In genomic region chr17:35556812-35557211, GRCm38 (mm10) we compare ENCODE assay signal across 10 mouse cellular contexts. TPM values are rescaled to one million over a fixed set of nuclear protein-coding genes. Genes with fewer than 3 reads are reported as not detected.
DNase-seq lines count a peak whose midpoint lies in the region; ATAC-seq and TF ChIP-seq lines count a peak whose summit lies in the region.
"Had no signal": no experiment of that assay in that cellular context is flagged by ENCODE, and none has a peak within 500 bp of the region (broad histone marks: within the 10 kb centered on the region; RNA-seq: fewer than 3 reads in every experiment).

No protein-coding gene starts in this region.

- peak; percentile 70 for DNase-seq in heart, postnatal 4 days
- no peak for DNase-seq in heart, postnatal 36 days
- DNase-seq in urinary bladder, postnatal 25 days (ENCODE audit: low spot score) = peak; percentile 43
- no peak for DNase-seq in urinary bladder, adult 2 months (ENCODE audit: low spot score)
- peak; percentile 69 for DNase-seq in embryonic facial prominence, embryonic 11.5 days (ENCODE audit: low spot score)
- peak; percentile 58 for DNase-seq in limb, embryonic 11.5 days (ENCODE audit: low spot score)
- DNase-seq in stomach, postnatal 0 days (ENCODE audit: low spot score) = peak; percentile 73
- DNase-seq in gastrocnemius, postnatal 10 days = no peak

- H3K4me3 ChIP-seq in embryonic facial prominence, embryonic 11.5 days (ENCODE audit: low read depth, low read length) = no peak overlapping the region
- H3K4me3 ChIP-seq in limb, embryonic 11.5 days (ENCODE audit: low read depth, low read length) = no peak overlapping the region
- H3K4me3 ChIP-seq in stomach, postnatal 0 days (ENCODE audit: low read depth, low read length) = no peak overlapping the region
- H3K4me3 ChIP-seq: embryonic facial prominence, embryonic 15.5 days; lung, embryonic 15.5 days had no signal

- no peaks in the 10 kb centered on the region for H3K27me3 ChIP-seq in embryonic facial prominence, embryonic 11.5 days (ENCODE audit: control insufficient read depth, insufficient read depth, low read length)
- no peaks in the 10 kb centered on the region for H3K27me3 ChIP-seq in limb, embryonic 11.5 days (ENCODE audit: control insufficient read depth, insufficient read depth, low read length)
- no peaks in the 10 kb centered on the region for H3K27me3 ChIP-seq in stomach, postnatal 0 days (ENCODE audit: control insufficient read depth, insufficient read depth, low read length)
- H3K27me3 ChIP-seq: embryonic facial prominence, embryonic 15.5 days; lung, embryonic 15.5 days had no signal

- no peak overlapping the region for H3K27ac ChIP-seq in embryonic facial prominence, embryonic 11.5 days (replicated peaks; ENCODE audit: low read depth, low read length)
- no peak overlapping the region for H3K27ac ChIP-seq in limb, embryonic 11.5 days (replicated peaks; ENCODE audit: low read depth, low read length)
- H3K27ac ChIP-seq in stomach, postnatal 0 days (replicated peaks) = peak overlapping the region; percentile 56; the same call in 1 of the 2 replicates
- H3K27ac ChIP-seq: embryonic facial prominence, embryonic 15.5 days; lung, embryonic 15.5 days had no signal

- intact Hi-C loops in heart, postnatal 36 days (cut with DNase I) = no loop called here

- H3K4me1 ChIP-seq in embryonic facial prominence, embryonic 11.5 days (ENCODE audit: control insufficient read depth, insufficient read depth, low read length) = no peaks in the 10 kb centered on the region
- H3K4me1 ChIP-seq in limb, embryonic 11.5 days (ENCODE audit: control insufficient read depth, insufficient read depth, low read length) = 0 out of 2 replicates have a peak, but pooled peaks cover 3% of the 10 kb centered on the region
- no peaks in the 10 kb centered on the region for H3K4me1 ChIP-seq in stomach, postnatal 0 days (replicated peaks; ENCODE audit: control insufficient read depth, insufficient read depth)
- H3K4me1 ChIP-seq: embryonic facial prominence, embryonic 15.5 days; lung, embryonic 15.5 days had no signal

- no peaks in the 10 kb centered on the region for H3K36me3 ChIP-seq in embryonic facial prominence, embryonic 11.5 days (replicated peaks; ENCODE audit: control insufficient read depth, insufficient read depth, low read depth, low read length)
- H3K36me3 ChIP-seq in limb, embryonic 11.5 days (ENCODE audit: control insufficient read depth, insufficient read depth, low read length) = no peaks in the 10 kb centered on the region
- H3K36me3 ChIP-seq in stomach, postnatal 0 days (ENCODE audit: control insufficient read depth, insufficient read depth, low read length) = no peaks in the 10 kb centered on the region
- H3K36me3 ChIP-seq: embryonic facial prominence, embryonic 15.5 days; lung, embryonic 15.5 days had no signal

- peak; percentile 91 for TF ChIP-seq CTCF in stomach, postnatal 0 days (IDR thresholded peaks at IDR 0.05; ENCODE audit: low read depth)

- no peaks in the 10 kb centered on the region for H3K9me3 ChIP-seq in embryonic facial prominence, embryonic 11.5 days (replicated peaks; ENCODE audit: control insufficient read depth, low read length)
- H3K9me3 ChIP-seq in limb, embryonic 11.5 days (ENCODE audit: control insufficient read depth, low read length) = no peaks in the 10 kb centered on the region
- no peaks in the 10 kb centered on the region for H3K9me3 ChIP-seq in stomach, postnatal 0 days (ENCODE audit: control insufficient read depth, low read length)
- H3K9me3 ChIP-seq: embryonic facial prominence, embryonic 15.5 days; lung, embryonic 15.5 days had no signal

- no peak overlapping the region for H3K4me2 ChIP-seq in embryonic facial prominence, embryonic 11.5 days (ENCODE audit: low read depth, low read length)
- H3K4me2 ChIP-seq in limb, embryonic 11.5 days (ENCODE audit: low read depth, severe bottlenecking) = no peak overlapping the region
- H3K4me2 ChIP-seq in stomach, postnatal 0 days (replicated peaks; ENCODE audit: low read depth) = 0 out of 2 replicates have a peak overlapping the region, but pooled peaks have one; percentile 25
- H3K4me2 ChIP-seq: embryonic facial prominence, embryonic 15.5 days; lung, embryonic 15.5 days had no signal

- 39% methylated on average over 5 of the region's 5 CpGs for WGBS in embryonic facial prominence, embryonic 11.5 days
- whole genome bisulfite sequencing in limb, embryonic 11.5 days = 36% methylated on average over 5 of the region's 5 CpGs
- 21% methylated on average over 5 of the region's 5 CpGs for WGBS in stomach, postnatal 0 days

- no peak for TF ChIP-seq EP300 in stomach, postnatal 0 days (optimal IDR thresholded peaks at IDR 0.05)

- ATAC-seq in embryonic facial prominence, embryonic 11.5 days (replicated peaks; ENCODE audit: insufficient number of reproducible peaks, low FRiP score, low TSS enrichment, low read depth) = no peak
- no peak for ATAC-seq in limb, embryonic 11.5 days (ENCODE audit: insufficient number of reproducible peaks, low FRiP score, low TSS enrichment, low read depth)
- ATAC-seq in stomach, postnatal 0 days (ENCODE audit: low FRiP score, low TSS enrichment) = peak; percentile 74

- H3K9ac ChIP-seq in embryonic facial prominence, embryonic 11.5 days (replicated peaks; ENCODE audit: low read length) = no peak overlapping the region
- no peak overlapping the region for H3K9ac ChIP-seq in limb, embryonic 11.5 days (ENCODE audit: low read length)
- H3K9ac ChIP-seq in stomach, postnatal 0 days (ENCODE audit: low read length) = no peak overlapping the region
- H3K9ac ChIP-seq: embryonic facial prominence, embryonic 15.5 days; lung, embryonic 15.5 days had no signal

RNA-seq across cellular contexts. Expression of gene Cdsn, which starts 4.9 kb away (rescaled TPM):
- total RNA-seq in heart, postnatal 4 days (2021) = under 1 TPM; 0.16 to 0.26 TPM
- total RNA-seq in heart, postnatal 36 days (2021) = under 1 TPM; 0.19 to 0.39 TPM
- polyA plus RNA-seq in urinary bladder, adult 2 months (2012; rRNA removed) = 0.56 and 1.1 TPM in 2 replicates
- not detected in 2 replicates for polyA plus RNA-seq in embryonic facial prominence, embryonic 11.5 days (2014; fragmentation: Nextera tagmentation; extraction: Ambion mirVana)
- not detected in 2 replicates for polyA plus RNA-seq in limb, embryonic 11.5 days (2014; fragmentation: Nextera tagmentation; extraction: Ambion mirVana)
- polyA plus RNA-seq in stomach, postnatal 0 days (2015; fragmentation: Nextera tagmentation; extraction: Ambion mirVana) = 106 and 139 TPM in 2 replicates
- total RNA-seq in gastrocnemius, postnatal 10 days (2021) = under 1 TPM; 0.14 to 0.19 TPM
- polyA plus RNA-seq: lung, embryonic 15.5 days had no signal

RNA-seq across cellular contexts. Expression of gene 2300002M23Rik, which starts 10.4 kb away (rescaled TPM):
- not detected for total RNA-seq in heart, postnatal 4 days (2021)
- not detected for total RNA-seq in heart, postnatal 36 days (2021)
- not detected in 2 replicates for polyA plus RNA-seq in urinary bladder, adult 2 months (2012; rRNA removed)
- not detected in 2 replicates for polyA plus RNA-seq in embryonic facial prominence, embryonic 11.5 days (2014; fragmentation: Nextera tagmentation; extraction: Ambion mirVana)
- not detected in 2 replicates for polyA plus RNA-seq in limb, embryonic 11.5 days (2014; fragmentation: Nextera tagmentation; extraction: Ambion mirVana)
- 234 and 311 TPM in 2 replicates for polyA plus RNA-seq in stomach, postnatal 0 days (2015; fragmentation: Nextera tagmentation; extraction: Ambion mirVana)
- total RNA-seq in gastrocnemius, postnatal 10 days (2021) = not detected

RNA-seq across cellular contexts. Expression of gene Psors1c2, which starts 23.8 kb away (rescaled TPM):
- total RNA-seq in heart, postnatal 4 days (2021) = not detected
- not detected for total RNA-seq in heart, postnatal 36 days (2021)
- polyA plus RNA-seq in urinary bladder, adult 2 months (2012; rRNA removed) = 0.12 and 0.15 TPM in 2 replicates
- 0.60 and 1.0 TPM in 2 replicates for polyA plus RNA-seq in embryonic facial prominence, embryonic 11.5 days (2014; fragmentation: Nextera tagmentation; extraction: Ambion mirVana)
- 0.72 and 1.1 TPM in 2 replicates for polyA plus RNA-seq in limb, embryonic 11.5 days (2014; fragmentation: Nextera tagmentation; extraction: Ambion mirVana)
- 66.1 and 66.8 TPM in 2 replicates for polyA plus RNA-seq in stomach, postnatal 0 days (2015; fragmentation: Nextera tagmentation; extraction: Ambion mirVana)
- not detected for total RNA-seq in gastrocnemius, postnatal 10 days (2021)

RNA-seq across cellular contexts. Expression of gene Cchcr1, which starts 39.9 kb away (rescaled TPM):
- total RNA-seq in heart, postnatal 4 days (2021) = 10 to 100 TPM; 11.0 to 12.5 TPM
- 1 to 10 TPM; 2.3 to 2.9 TPM for total RNA-seq in heart, postnatal 36 days (2021)
- 15.3 and 16.2 TPM in 2 replicates for polyA plus RNA-seq in urinary bladder, adult 2 months (2012; rRNA removed)
- polyA plus RNA-seq in embryonic facial prominence, embryonic 11.5 days (2014; fragmentation: Nextera tagmentation; extraction: Ambion mirVana) = 11.4 and 11.8 TPM in 2 replicates
- polyA plus RNA-seq in limb, embryonic 11.5 days (2014; fragmentation: Nextera tagmentation; extraction: Ambion mirVana) = 13.2 and 13.6 TPM in 2 replicates
- 7.1 and 7.4 TPM in 2 replicates for polyA plus RNA-seq in stomach, postnatal 0 days (2015; fragmentation: Nextera tagmentation; extraction: Ambion mirVana)
- 1 to 10 TPM; 5.0 to 6.8 TPM for total RNA-seq in gastrocnemius, postnatal 10 days (2021)

RNA-seq across cellular contexts. Expression of gene Tcf19, which starts 40.2 kb away (rescaled TPM):
- total RNA-seq in heart, postnatal 4 days (2021) = 10 to 100 TPM; 41.1 to 44.2 TPM
- 1 to 10 TPM; 3.4 to 5.2 TPM for total RNA-seq in heart, postnatal 36 days (2021)
- 9.6 and 11.5 TPM in 2 replicates for polyA plus RNA-seq in urinary bladder, adult 2 months (2012; rRNA removed)
- 59.0 and 62.2 TPM in 2 replicates for polyA plus RNA-seq in embryonic facial prominence, embryonic 11.5 days (2014; fragmentation: Nextera tagmentation; extraction: Ambion mirVana)
- polyA plus RNA-seq in limb, embryonic 11.5 days (2014; fragmentation: Nextera tagmentation; extraction: Ambion mirVana) = 53.9 and 65.0 TPM in 2 replicates
- 32.7 and 34.5 TPM in 2 replicates for polyA plus RNA-seq in stomach, postnatal 0 days (2015; fragmentation: Nextera tagmentation; extraction: Ambion mirVana)
- total RNA-seq in gastrocnemius, postnatal 10 days (2021) = 10 to 100 TPM; 11.6 to 13.6 TPM

Comparison
In these comparisons a context has a peak if more than half of its experiments do, and no peak if none do; other contexts are left out.
1. DNase-seq: peak in heart, postnatal 4 days (single experiment), urinary bladder, postnatal 25 days (single experiment), embryonic facial prominence, embryonic 11.5 days (single experiment), limb, embryonic 11.5 days (single experiment) and stomach, postnatal 0 days (single experiment); none in heart, postnatal 36 days (0 of 2), urinary bladder, adult 2 months (single experiment) and gastrocnemius, postnatal 10 days (single experiment).
2. RNA of gene Cdsn, which starts 4.9 kb away (polyA plus RNA-seq): 106 to 139 TPM in stomach, postnatal 0 days; 0.56 to 1.1 TPM in urinary bladder, adult 2 months, not detected in embryonic facial prominence, embryonic 11.5 days and not detected in limb, embryonic 11.5 days; every median in the first group is over 10 times any median in the second.
3. RNA of gene 2300002M23Rik, which starts 10.4 kb away (polyA plus RNA-seq): 234 to 311 TPM in stomach, postnatal 0 days; not detected in urinary bladder, adult 2 months, not detected in embryonic facial prominence, embryonic 11.5 days and not detected in limb, embryonic 11.5 days; every median in the first group is over 100 times any median in the second.
4. RNA of gene Psors1c2, which starts 23.8 kb away (polyA plus RNA-seq): 66.1 to 66.8 TPM in stomach, postnatal 0 days; 0.72 to 1.1 TPM in limb, embryonic 11.5 days, 0.60 to 1.0 TPM in embryonic facial prominence, embryonic 11.5 days and 0.12 to 0.15 TPM in urinary bladder, adult 2 months; every median in the first group is over 10 times any median in the second.